Mouse (Mus musculus) lung, embryonic 15.5 days (tissue): ENCODE data around the gene Samd14. TPM values are rescaled to one million over a fixed set of nuclear protein-coding genes. Genes with fewer than 3 reads are reported as not detected.

Experiments
- ATAC-seq: fragments of 200-750 bp; cut with Nextera tagmentation; 2 replicates; pipeline ENCODE4 v1.8.0; 2017; ENCODE audit warnings: moderate number of reproducible peaks, borderline replicate concordance; ENCODE audit not compliant: low FRiP score, low TSS enrichment; ENCODE audit errors: extremely low read depth
- H3K27ac ChIP-seq: fragments of 300-500 bp; sonication (generic); 2 replicates; pipeline ENCODE4 v1.5.1; 2015; ENCODE audit warnings: moderate library complexity, mild to moderate bottlenecking, inconsistent platforms
- H3K27me3 ChIP-seq: fragments of 300-500 bp; sonication (generic); 2 replicates; pipeline ENCODE4 v1.6.1; 2015; ENCODE audit warnings: inconsistent platforms
- H3K36me3 ChIP-seq: fragments of 300-500 bp; sonication (generic); 2 replicates; pipeline ENCODE4 v1.6.1; 2015; ENCODE audit warnings: inconsistent platforms
- H3K4me1 ChIP-seq: fragments of 300-500 bp; sonication (generic); 2 replicates; pipeline ENCODE4 v1.6.1; 2015; ENCODE audit warnings: inconsistent platforms
- H3K4me2 ChIP-seq: fragments of 300-500 bp; sonication (generic); 2 replicates; pipeline ENCODE4 v1.6.1; 2015; ENCODE audit warnings: inconsistent platforms, mild to moderate bottlenecking, moderate library complexity
- H3K4me3 ChIP-seq: fragments of 300-500 bp; sonication (generic); 2 replicates; pipeline ENCODE4 v1.5.1; 2015; ENCODE audit warnings: mild to moderate bottlenecking, inconsistent platforms
- H3K9ac ChIP-seq: fragments of 300-500 bp; sonication (generic); 2 replicates; pipeline ENCODE4 v1.6.1; 2015; ENCODE audit warnings: inconsistent platforms
- H3K9me3 ChIP-seq: fragments of 300-500 bp; sonication (generic); 2 replicates; pipeline ENCODE4 v1.6.1; 2016; ENCODE audit warnings: inconsistent platforms
- WGBS: fragments of 180-500 bp; shearing (Covaris S2); methylation state at CpG from one replicate; pipeline ENCODE4 v1.1.7; 2015; 5-methylcytosine and 5-hydroxymethylcytosine counted together
- polyA plus RNA-seq: library from polyadenylated mRNA; unstranded; fragments of >200 nt; fragmentation: Nextera tagmentation; extraction: Ambion mirVana; gene quantifications from 2 replicates; pipeline ENCODE4 v1.2.1, GENCODE M21; 2015

Samd14 gene
- polyA plus RNA-seq, 1 experiment from 2014 or later = 17.4 TPM

- peak within 1 kb of the TSS; percentile 94 for H3K27ac ChIP-seq
- H3K4me1 ChIP-seq = peaks cover 74% of the 10 kb centered on the region
- no peaks in the 10 kb centered on the region for H3K36me3 ChIP-seq
- WGBS = under 1% methylated on average over 56 of the region's 69 CpGs
- H3K4me2 ChIP-seq = peak within 1 kb of the TSS; percentile 91
- no peaks in the 10 kb centered on the region for H3K27me3 ChIP-seq
- H3K9ac ChIP-seq = peak within 1 kb of the TSS; percentile 68
- H3K4me3 ChIP-seq = peak within 1 kb of the TSS; percentile 69
- no peaks in the 10 kb centered on the region for H3K9me3 ChIP-seq
- ATAC-seq = peak; percentile 86
Observed at GRCm38 (mm10) chr11:94990749-94991577, 18.7 kb upstream of the Samd14 start, which contains the start of gene Ppp1r9b. Gene Ppp1r9b, plus strand, starts transcription at chr11:94991035.

- Histone ChIP-seq H3K4me3 (peak overlapping the region; percentile 69), H3K36me3 (peaks cover 9% of the 10 kb centered on the region), H3K27me3 (no peaks in the 10 kb centered on the region), H3K4me2 (peak overlapping the region; percentile 91), H3K27ac (peak overlapping the region; percentile 94), H3K9me3 (no peaks in the 10 kb centered on the region), H3K9ac (peak overlapping the region; percentile 68), H3K4me1 (peaks cover 77% of the 10 kb centered on the region)
- WGBS = under 1% methylated on average over 99 of the region's 99 CpGs
- no peak for ATAC-seq
Observed at GRCm38 (mm10) chr11:94991641-94992479, 17.8 kb upstream of the Samd14 start.

GRCm38 (mm10) chr11:94992480-94992753 is 17.3 kb upstream of the Samd14 start:
- Histone ChIP-seq H3K27ac (peak overlapping the region; percentile 94), H3K4me1 (peaks cover 73% of the 10 kb centered on the region), H3K4me2 (peak overlapping the region; percentile 91), H3K9me3 (no peaks in the 10 kb centered on the region), H3K9ac (peak overlapping the region; percentile 68), H3K27me3 (no peaks in the 10 kb centered on the region), H3K36me3 (peaks cover 14% of the 10 kb centered on the region), H3K4me3 (peak overlapping the region; percentile 69)
- WGBS = under 1% methylated on average over 20 of the region's 20 CpGs
- no peak for ATAC-seq

GRCm38 (mm10) chr11:94992754-94993606 is 16.7 kb upstream of the Samd14 start:
- Histone ChIP-seq H3K4me3 (peak overlapping the region; percentile 69), H3K27me3 (no peaks in the 10 kb centered on the region), H3K4me2 (peak overlapping the region; percentile 91), H3K36me3 (peaks cover 20% of the 10 kb centered on the region), H3K4me1 (peaks cover 70% of the 10 kb centered on the region), H3K9me3 (no peaks in the 10 kb centered on the region), H3K9ac (peak overlapping the region; percentile 68), H3K27ac (peak overlapping the region; percentile 94)
- ATAC-seq = no peak
- WGBS = under 1% methylated on average over 22 of the region's 22 CpGs

GRCm38 (mm10) chr11:94994208-94994814 is 15.4 kb upstream of the Samd14 start:
- H3K9me3 ChIP-seq = no peaks in the 10 kb centered on the region
- no peak for ATAC-seq
- no peaks in the 10 kb centered on the region for H3K27me3 ChIP-seq
- H3K36me3 ChIP-seq = peaks cover 33% of the 10 kb centered on the region
- peak overlapping the region; percentile 69 for H3K4me3 ChIP-seq
- 29% methylated on average over 10 of the region's 10 CpGs for WGBS
- peak overlapping the region; percentile 91 for H3K4me2 ChIP-seq
- peak overlapping the region; percentile 94; the same call in 1 of the 2 replicates for H3K27ac ChIP-seq
- peaks cover 62% of the 10 kb centered on the region for H3K4me1 ChIP-seq
- peak overlapping the region; percentile 68 for H3K9ac ChIP-seq

GRCm38 (mm10) chr11:94994947-94995772 is 14.5 kb upstream of the Samd14 start:
- H3K36me3 ChIP-seq = peaks cover 37% of the 10 kb centered on the region
- peak overlapping the region; percentile 69 for H3K4me3 ChIP-seq
- H3K4me1 ChIP-seq = peaks cover 57% of the 10 kb centered on the region
- H3K9me3 ChIP-seq = no peaks in the 10 kb centered on the region
- no peak for ATAC-seq
- no peaks in the 10 kb centered on the region for H3K27me3 ChIP-seq
- 73% methylated on average over 11 of the region's 11 CpGs for WGBS
- H3K27ac ChIP-seq = no peak overlapping the region
- peak overlapping the region; percentile 68 for H3K9ac ChIP-seq
- H3K4me2 ChIP-seq = peak overlapping the region; percentile 91

GRCm38 (mm10) chr11:94996101-94996500 is 13.6 kb upstream of the Samd14 start:
- no peak for ATAC-seq
- Histone ChIP-seq H3K9me3 (no peaks in the 10 kb centered on the region), H3K9ac (no peak overlapping the region), H3K4me3 (no peak overlapping the region), H3K4me2 (0 out of 2 replicates have a peak overlapping the region, but pooled peaks have one; percentile 91), H3K27ac (no peak overlapping the region), H3K4me1 (peaks cover 60% of the 10 kb centered on the region), H3K36me3 (peaks cover 37% of the 10 kb centered on the region), H3K27me3 (no peaks in the 10 kb centered on the region)
- 79% methylated on average over 8 of the region's 8 CpGs for WGBS

- no peak overlapping the region for H3K9ac ChIP-seq
- H3K4me1 ChIP-seq = peaks cover 60% of the 10 kb centered on the region
- no peak overlapping the region for H3K27ac ChIP-seq
- H3K27me3 ChIP-seq = no peaks in the 10 kb centered on the region
- peaks cover 45% of the 10 kb centered on the region for H3K36me3 ChIP-seq
- no peak for ATAC-seq
- no peak overlapping the region for H3K4me3 ChIP-seq
- no peaks in the 10 kb centered on the region for H3K9me3 ChIP-seq
- no peak overlapping the region for H3K4me2 ChIP-seq
- 89% methylated on average over 6 of the region's 6 CpGs for WGBS
Observed at GRCm38 (mm10) chr11:94996984-94997383, 12.7 kb upstream of the Samd14 start.

- H3K4me3 ChIP-seq = no peak overlapping the region
- no peaks in the 10 kb centered on the region for H3K27me3 ChIP-seq
- no peak overlapping the region for H3K4me2 ChIP-seq
- ATAC-seq = peak; percentile 11; the same call in 1 of the 2 replicates
- no peak overlapping the region for H3K9ac ChIP-seq
- H3K27ac ChIP-seq = no peak overlapping the region
- 46% methylated on average over 5 of the region's 5 CpGs for WGBS
- peaks cover 51% of the 10 kb centered on the region for H3K36me3 ChIP-seq
- H3K9me3 ChIP-seq = no peaks in the 10 kb centered on the region
- peaks cover 54% of the 10 kb centered on the region for H3K4me1 ChIP-seq
Observed at GRCm38 (mm10) chr11:94997596-94997995, 12.1 kb upstream of the Samd14 start.

GRCm38 (mm10) chr11:94998041-94998531 is 11.6 kb upstream of the Samd14 start:
- WGBS = 66% methylated on average over 16 of the region's 16 CpGs
- no peak for ATAC-seq
- H3K27ac ChIP-seq = no peak overlapping the region
- no peaks in the 10 kb centered on the region for H3K27me3 ChIP-seq
- H3K4me3 ChIP-seq = no peak overlapping the region
- H3K36me3 ChIP-seq = peaks cover 56% of the 10 kb centered on the region
- H3K9me3 ChIP-seq = no peaks in the 10 kb centered on the region
- peaks cover 49% of the 10 kb centered on the region for H3K4me1 ChIP-seq
- H3K4me2 ChIP-seq = no peak overlapping the region
- H3K9ac ChIP-seq = no peak overlapping the region
